Mouse (Mus musculus) lung, postnatal 25 days (tissue): ENCODE measurements around the gene Was.
"Not testable (repeated sequence)": the region's sequence is repeated elsewhere in the genome, so short reads cannot be mapped to it uniquely, and the experiment has no call there.

Experiments
- DNase-seq: peaks from one replicate; pipeline ENCODE4 v3.0.0; 2022; ENCODE audit warnings: low spot score

The Was gene

GRCm38 (mm10) chrX:8090346-8090953, at the start of gene Was:
Gene Was, minus strand, starts transcription at chrX:8090498.
- DNase-seq, result peak; percentile 39

DNA sequence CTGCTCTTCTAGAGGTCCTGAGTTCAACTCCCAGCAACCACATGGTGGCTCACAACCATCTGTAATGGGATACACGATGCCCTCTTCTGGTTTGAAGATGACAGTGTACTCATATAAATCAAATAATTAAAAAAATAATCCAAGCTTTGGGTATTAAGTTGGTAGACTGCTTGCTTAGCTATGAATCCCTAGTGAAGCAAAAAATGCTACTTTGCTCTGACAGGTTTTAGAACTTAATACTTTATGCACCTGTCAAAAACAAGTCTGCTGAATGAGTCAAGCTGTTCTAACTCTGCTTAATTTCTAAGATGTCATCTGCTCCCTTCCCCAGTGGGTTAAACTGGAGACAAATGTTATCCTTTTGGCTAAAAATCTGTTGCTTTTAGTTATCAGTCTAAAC, 49.2 kb upstream of the Was start:
- DNase-seq, result no peak

DNA sequence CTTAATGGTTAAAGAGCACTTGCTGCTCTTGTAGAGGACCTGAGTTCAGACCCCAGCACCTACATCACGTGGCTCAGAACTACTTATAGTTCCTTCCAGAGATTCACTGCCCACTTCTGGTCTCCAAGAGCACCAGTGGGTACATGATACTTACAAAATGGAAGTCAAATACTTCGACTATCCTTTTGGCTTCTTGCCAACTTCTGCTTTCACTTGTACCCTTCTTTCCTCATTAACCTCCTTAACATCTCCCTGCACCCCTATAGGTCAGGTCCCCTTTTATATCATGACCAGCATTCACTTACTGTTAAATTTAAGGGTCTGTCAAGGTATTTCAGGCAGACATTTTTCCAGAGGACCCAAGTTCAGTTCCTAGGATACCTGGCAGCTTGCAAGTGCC, 45.6 kb upstream of the Was start:
- DNase-seq, result no peak

DNA sequence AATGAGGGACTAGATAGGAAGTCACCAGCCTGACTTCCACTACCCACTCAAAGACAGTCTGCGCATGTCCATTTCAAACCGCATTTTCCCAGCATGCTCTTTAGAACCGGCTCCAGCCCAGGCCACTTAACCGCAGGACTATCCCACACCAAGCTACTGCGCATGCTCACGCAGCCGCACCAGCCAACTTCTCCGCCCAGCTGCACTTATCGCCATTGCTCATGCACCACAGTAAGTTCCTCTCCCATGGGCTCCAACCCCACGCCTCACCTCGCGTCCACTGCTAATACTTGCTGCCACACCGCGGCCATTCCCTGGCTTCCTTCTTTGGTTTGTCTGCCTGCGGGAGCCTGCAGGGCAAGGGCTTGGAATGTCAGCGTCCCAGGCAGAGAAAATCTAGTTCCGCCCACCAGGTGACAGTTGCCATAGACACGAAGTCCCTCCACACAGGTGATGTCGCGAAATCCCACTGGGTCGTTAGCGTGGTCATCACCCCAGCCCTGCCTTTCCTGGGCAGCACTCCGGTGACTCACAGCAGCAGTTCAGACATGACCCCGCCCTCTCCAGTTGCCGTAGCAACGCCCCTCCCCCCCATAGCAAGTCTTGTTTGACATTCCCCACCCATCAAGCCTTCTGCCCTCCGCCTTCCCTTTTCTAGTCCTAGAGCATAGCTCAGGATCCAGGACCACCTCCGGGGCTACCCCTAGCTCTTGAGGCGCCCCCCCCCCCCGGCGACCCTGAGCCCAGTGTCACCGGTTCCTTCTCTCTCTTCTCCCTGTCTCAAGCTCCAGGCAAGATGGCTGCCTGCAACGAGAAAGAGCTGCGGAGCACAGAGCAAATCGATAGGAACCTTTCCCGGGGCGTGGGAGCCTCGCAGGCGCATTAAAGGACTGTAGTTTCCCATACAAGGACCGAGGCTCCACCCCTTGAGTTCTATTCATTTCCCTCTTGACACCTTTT, 42.0 kb upstream of the Was start, which contains the start of gene Wdr13:
Gene Wdr13 (minus strand): TSS at position 876 of the 960 bp plus-strand sequence.
- peak; percentile 95 for DNase-seq

- no peak for DNase-seq
Measured at GRCm38 (mm10) chrX:8131393-8131792, 41.1 kb upstream of the Was start.

DNA sequence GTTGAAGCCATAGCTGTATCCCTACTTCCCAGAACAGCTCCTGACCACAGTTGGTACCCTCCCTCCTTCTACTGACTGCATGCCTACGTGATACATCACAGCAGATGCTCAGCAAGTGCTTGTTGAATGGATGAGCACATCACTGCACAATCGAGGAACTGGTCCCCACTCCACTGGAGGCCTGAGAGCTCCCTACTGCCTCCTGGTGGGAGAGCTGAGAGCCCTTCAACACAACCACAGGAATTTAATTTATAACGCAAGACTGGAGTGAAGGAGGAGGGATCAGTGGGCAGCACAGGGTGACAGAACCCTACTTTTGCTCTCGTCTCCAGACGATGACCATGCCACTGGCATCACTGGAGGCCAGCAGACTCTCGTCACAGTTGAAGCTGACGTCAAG, 34.9 kb upstream of the Was start:
- DNase-seq, result peak; percentile 11

GRCm38 (mm10) chrX:8123821-8124470, 33.6 kb upstream of the Was start:
- no peak for DNase-seq

DNA sequence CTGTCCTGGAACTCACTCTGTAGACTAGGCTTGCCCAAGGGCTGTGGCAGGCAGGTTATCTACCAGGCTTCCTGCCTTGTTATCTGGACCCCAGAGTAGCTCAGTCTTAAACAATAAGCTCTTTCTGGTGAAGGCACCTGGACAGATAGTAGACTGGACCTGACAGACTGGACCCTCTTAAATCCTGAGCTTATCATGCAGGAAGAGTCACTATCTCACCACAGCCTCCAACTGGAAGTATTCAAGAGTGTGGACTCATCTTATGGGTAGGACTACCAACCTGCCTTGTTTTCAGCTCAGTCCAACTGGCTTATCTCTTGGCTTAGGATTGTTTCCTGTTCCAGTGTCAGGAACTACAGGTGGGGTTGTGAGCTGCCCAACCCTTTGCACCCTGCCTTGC, 27.0 kb upstream of the Was start:
- no peak for DNase-seq

GRCm38 (mm10) chrX:8115275-8115674, 25.0 kb upstream of the Was start:
- DNase-seq, result no peak

DNA sequence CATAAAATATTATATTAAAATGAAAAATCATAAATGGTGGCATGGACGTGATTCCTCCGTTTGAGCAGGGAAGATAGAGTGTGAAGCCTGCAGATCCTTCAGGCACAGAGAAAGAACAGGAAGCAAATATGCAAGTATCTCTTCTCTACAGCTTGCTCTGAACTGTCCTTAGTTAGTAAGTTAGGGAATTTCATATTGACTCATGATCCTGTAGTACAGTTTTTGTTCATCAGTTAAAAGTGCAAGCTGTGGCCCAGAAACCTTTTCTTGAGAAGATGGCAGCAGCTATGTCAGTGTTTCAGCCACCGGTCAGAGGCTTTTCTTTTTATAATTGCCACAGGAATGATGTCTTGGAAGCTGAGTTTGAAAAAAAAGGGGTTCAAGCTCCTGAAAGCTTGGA, 14.7 kb upstream of the Was start:
- no peak for DNase-seq

DNA sequence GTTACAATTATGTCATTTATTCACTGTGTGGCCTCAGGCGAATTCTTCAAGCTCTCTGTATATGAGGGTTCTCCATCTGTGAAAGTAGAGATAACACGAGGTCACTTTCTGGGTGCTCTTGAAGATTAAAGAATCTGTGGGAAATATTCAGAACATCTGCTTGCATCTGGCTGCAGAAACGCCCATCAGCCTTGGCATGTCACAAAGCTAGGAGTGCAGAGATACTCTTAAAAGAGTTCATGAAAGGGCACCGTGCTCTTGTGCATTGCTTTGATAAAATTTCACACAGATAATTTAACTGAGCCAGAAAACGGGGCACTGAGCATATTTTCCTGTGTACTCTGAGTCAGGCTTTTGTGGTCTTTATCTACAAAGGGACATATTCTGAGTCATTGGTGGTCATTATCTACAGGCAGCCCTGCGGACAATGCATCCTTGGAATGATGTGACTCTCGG, 11.9 kb upstream of the Was start:
- DNase-seq, result no peak

GRCm38 (mm10) chrX:8101017-8101416, 10.7 kb upstream of the Was start:
- no peak for DNase-seq

GRCm38 (mm10) chrX:8099435-8099834, 9.1 kb upstream of the Was start:
- DNase-seq, result no peak

GRCm38 (mm10) chrX:8096787-8097242, 6.5 kb upstream of the Was start:
- DNase-seq, result peak; percentile 97

- peak; percentile 84 for DNase-seq
Measured at GRCm38 (mm10) chrX:8096068-8096786, 5.9 kb upstream of the Was start.

- no peak for DNase-seq
Measured at GRCm38 (mm10) chrX:8095546-8095945, 5.2 kb upstream of the Was start.

GRCm38 (mm10) chrX:8090954-8091347, 653 bp upstream of the Was start:
- not testable (repeated sequence) for DNase-seq

- DNase-seq, result no peak
Measured at GRCm38 (mm10) chrX:8089746-8090145, 552 bp downstream of the Was start.

- no peak for DNase-seq
Measured at GRCm38 (mm10) chrX:8085611-8086010, 4.7 kb downstream of the Was start.

GRCm38 (mm10) chrX:8084771-8085259, 5.5 kb downstream of the Was start:
- DNase-seq, result no peak

DNA sequence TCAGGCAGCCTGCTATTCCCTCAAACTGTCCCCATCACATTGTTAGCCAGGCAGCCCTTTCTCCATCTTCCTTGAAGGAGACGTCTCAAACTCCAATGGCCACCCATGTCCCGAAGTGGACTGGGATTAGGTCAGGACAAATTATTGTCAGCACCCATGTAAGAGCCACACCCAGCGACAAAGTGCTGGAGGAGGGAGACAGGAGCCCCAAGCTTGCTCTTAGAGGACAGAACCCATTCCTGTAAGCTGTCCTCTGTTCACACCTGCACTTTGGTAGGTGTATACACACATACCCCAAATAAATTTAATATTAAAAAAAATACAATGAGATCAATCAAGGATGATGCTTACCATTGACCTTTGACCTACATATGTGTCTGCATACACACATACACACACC, 15.2 kb downstream of the Was start:
- no peak for DNase-seq
